Mouse (Mus musculus): ENCODE results near the gene Skap1. TPM values are rescaled to one million over a fixed set of nuclear protein-coding genes. Genes with fewer than 3 reads are reported as not detected.

Skap1 gene
- total RNA-seq, 2 experiments from 2014 or later: 3.8 to 5.2 TPM

GRCm38 (mm10) chr11:96619576-96619975, 155.2 kb downstream of the Skap1 start:
- ATAC-seq (ENCODE audit: poor library complexity, severe bottlenecking): no peak

- no peak for ATAC-seq (ENCODE audit: poor library complexity, severe bottlenecking)
Observed at GRCm38 (mm10) chr11:96620006-96620405, 155.6 kb downstream of the Skap1 start.

DNA sequence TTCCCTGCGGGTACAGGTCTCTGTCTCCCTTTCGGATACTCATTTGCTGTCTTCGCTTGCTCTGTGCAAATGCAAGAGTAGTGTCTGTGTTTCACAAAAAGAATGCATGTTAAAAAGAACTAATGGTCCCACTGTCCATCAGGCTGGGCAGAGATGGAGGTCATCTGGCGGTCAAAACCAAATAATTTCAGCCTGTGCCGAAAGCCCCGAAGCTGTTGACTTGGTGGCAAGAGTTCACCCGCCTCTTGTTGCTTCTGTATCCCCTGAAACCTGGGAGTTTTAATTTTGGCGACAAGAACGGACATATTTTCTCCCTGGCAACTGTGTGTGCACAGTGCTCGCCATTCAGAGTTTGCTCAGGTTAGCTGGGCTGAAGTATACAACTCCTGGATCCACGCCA, 156.3 kb downstream of the Skap1 start:
- ATAC-seq (ENCODE audit: poor library complexity, severe bottlenecking): no peak

DNA sequence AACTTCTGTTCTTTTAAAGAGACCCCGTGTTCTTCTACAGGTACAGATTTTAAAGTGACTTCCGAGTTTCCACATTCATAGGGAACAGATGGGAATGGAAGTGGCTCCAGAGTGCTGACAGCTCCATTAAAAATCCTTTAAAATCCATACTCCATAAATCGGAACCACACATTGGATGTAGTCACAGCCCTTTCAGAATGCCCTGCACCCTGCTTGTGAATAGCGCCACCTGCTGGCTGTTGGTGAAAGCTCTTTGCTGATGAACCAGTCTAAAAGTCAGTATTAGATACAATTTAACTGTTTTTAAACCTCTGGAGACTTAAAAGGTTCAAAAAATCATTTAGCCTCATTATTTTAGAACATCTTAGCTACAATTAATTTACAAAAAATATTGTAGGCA, 156.8 kb downstream of the Skap1 start:
- ATAC-seq (ENCODE audit: poor library complexity, severe bottlenecking): no peak

DNA sequence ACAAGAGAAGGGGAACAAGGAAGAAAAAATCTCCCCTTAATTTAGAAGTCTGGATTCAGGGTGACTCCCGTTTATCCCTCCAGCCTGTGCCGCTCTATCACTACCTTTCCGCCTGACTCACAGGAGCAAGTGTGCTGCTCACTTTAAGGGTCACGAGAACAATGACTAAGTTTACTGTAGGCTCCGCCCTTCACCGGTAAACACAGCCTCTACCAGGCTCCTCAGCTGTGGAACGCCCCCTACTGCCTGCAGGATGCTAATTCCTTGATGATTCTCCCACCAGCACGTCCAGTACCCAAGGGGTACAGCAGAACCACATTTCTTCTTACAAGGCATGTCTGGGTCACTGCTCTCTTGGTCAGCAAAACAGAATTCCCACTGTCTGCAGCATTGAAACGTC, 158.4 kb downstream of the Skap1 start:
- no peak for ATAC-seq (ENCODE audit: poor library complexity, severe bottlenecking)

GRCm38 (mm10) chr11:96624436-96624835, 160.0 kb downstream of the Skap1 start:
- no peak for ATAC-seq (ENCODE audit: poor library complexity, severe bottlenecking)

- ATAC-seq (ENCODE audit: poor library complexity, severe bottlenecking): no peak
Observed at GRCm38 (mm10) chr11:96629775-96630174, 165.4 kb downstream of the Skap1 start.

DNA sequence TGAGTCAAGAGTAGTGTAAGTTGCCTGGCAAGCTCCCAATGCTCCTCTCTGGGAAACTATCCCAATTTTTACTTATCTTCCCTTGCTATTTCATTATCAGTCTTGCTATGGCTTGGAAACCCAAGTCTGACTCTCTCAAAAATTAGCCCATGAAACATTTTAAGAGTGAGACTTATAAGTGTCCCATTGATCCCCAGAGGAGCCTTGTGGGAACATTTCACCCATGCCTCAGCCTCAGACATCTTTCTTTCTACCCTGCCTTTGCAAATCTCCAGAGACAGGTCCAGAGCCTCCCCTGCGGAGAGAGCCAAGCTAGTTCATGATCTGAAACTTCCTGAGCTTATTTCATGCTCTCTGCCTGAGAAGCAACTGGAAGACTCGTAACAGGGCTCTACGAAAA, 167.1 kb downstream of the Skap1 start:
- no peak for ATAC-seq (ENCODE audit: poor library complexity, severe bottlenecking)

DNA sequence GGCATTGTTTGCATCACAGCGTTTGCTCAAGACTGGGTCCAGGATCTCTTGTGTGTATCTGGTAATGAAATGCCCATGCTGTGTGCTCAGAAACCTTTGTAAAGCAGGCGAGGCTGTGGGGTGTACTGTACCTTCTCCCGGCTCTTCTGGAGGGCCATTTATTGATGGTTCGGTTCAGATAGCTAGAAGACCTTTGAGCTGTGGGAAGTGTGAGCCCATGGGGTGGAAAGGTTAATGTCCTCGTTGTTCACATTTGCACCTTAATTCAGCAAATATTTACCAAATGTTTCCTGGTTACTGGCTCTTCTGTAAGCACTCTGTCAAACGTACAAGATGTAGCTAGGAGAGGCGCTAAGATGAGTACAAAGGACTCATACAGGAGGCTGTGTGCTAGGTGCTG, 173.5 kb downstream of the Skap1 start:
- ATAC-seq (ENCODE audit: poor library complexity, severe bottlenecking): no peak

GRCm38 (mm10) chr11:96639805-96640204, 175.4 kb downstream of the Skap1 start:
- no peak for ATAC-seq (ENCODE audit: poor library complexity, severe bottlenecking)

DNA sequence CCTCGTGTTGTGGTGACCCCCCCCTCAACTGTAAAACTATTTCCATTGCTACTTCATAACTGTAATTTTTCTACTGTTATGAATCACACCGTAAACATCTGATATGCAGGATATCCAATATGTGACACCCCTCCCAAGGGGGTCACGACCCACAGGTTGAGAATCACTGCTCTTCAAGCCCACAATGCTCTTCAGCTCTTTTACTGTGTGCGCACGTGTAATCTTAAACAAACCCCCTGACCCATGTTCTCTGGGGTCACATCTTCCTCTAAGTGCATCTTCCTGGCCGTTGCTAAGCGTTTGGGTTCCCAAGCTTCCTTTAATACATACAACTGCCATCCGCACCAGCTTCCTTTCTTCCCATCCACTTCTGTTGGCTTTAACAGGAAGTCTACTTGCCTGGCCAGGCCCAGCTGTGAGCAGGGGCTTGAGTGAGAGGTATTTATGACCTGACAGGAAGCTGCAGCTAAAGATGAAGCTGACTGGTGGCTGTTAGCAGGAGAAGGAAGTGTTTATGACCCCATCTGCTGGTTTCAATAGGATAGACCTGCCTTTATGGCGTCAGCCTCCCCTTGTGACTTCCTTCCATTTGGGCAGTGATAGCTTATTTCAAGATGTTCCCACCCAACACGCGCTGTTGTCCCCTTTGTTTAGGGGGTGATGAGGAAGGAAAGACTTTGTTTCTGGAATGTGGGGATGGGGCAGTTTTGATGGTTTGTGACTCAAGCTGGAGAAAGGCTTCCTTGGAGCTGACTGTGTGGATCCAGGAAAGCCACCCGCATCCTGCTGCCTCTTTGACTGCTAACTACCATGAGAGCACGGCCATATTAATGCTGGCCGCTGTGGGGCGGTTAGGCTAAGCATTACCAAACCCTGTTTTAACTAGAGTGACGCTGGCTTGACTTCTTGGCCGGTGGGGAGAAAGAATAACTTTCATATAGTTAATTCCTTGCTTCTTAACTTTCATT, 178.1 kb downstream of the Skap1 start:
- ATAC-seq (ENCODE audit: poor library complexity, severe bottlenecking): peak; percentile 45; the same call in 1 of the 2 replicates

DNA sequence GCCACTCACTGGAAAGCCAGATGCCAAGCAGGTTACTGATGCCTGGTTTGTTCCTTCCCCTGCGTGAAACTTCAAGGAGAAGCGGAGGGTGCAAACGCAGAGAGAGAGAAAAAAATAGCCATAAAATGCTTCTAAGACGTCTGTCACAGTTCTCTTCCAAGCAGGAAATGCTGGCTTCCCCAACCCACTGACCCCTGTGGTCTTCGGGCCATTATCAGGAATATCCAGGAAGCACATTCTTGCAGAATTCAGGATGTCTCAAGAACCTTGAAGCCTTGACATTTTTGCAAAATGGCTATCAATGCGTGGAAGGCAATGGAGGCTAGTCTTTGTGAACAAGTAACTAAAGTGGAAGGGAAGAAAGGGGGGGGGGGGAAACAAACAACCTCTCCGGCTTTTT, 180.6 kb downstream of the Skap1 start:
- no peak for ATAC-seq (ENCODE audit: poor library complexity, severe bottlenecking)

GRCm38 (mm10) chr11:96645538-96646037, 181.2 kb downstream of the Skap1 start:
- no peak for ATAC-seq (ENCODE audit: poor library complexity, severe bottlenecking)

DNA sequence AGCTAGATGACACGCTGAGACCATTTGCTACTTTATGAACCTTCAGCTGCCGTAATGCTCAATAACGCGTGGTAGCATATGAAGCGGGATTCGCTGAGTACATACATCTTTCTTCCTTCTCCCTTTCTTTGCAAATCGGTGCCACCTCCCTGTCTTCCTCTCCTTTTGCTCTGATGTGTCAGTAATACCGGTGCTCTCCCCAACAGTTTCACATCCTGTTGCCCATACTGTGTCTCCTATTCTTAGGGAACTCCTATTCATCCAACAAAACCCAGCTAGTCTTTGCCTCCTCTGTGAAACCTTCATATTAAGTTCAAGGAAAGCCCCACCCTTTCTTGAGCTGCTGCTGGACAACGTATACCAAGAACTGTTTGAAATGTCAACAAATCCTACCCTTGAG, 187.5 kb downstream of the Skap1 start:
- ATAC-seq (ENCODE audit: poor library complexity, severe bottlenecking): no peak

DNA sequence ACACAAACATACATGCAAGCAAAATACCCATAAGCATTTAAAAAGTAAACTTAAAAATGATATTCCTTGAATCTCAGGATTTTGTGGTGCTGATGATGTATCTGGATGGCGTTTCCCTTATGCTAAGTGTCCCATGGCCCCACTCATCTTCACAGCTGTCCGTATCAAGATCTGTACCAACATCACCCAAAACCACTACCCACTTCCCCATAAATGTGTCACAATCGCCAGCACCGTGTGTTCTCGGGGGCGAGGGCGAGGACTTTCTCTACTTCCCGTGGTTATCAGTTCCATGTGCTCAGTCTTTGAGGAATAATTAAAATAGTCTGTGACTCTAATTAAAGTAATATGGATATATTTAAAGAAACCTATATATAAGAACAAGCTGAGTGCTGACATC, 189.5 kb downstream of the Skap1 start:
- peak; percentile 96 for ATAC-seq (ENCODE audit: poor library complexity, severe bottlenecking)

GRCm38 (mm10) chr11:96658420-96658819, 194.0 kb downstream of the Skap1 start:
- no peak for ATAC-seq (ENCODE audit: poor library complexity, severe bottlenecking)

DNA sequence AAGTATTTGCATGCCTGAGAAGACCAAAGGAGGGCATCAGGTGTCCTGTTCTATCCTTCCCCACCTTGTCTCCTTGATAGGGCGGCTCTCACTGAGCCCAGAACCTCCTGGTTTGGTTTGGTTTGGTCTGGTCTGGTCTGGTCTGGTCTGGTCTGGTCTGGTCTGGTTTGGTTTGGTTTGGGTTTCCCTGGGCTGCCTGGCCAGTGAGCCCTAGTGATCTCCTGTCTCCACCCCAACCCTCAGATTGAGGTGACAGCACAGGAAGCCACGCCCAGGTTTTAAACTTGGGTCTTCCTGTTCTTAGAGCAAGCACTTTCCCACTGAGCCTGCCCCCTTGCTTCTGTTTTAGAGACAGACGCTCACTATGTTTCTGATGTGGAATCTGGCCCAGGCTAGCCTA, 202.5 kb downstream of the Skap1 start:
- peak; percentile 84 for ATAC-seq (ENCODE audit: poor library complexity, severe bottlenecking)

- no peak for ATAC-seq (ENCODE audit: poor library complexity, severe bottlenecking)
Observed at GRCm38 (mm10) chr11:96668367-96668766, 204.0 kb downstream of the Skap1 start.

- peak; percentile 57 for ATAC-seq (ENCODE audit: poor library complexity, severe bottlenecking)
Observed at GRCm38 (mm10) chr11:96673792-96674191, 209.4 kb downstream of the Skap1 start.

GRCm38 (mm10) chr11:96674786-96675365, 210.5 kb downstream of the Skap1 start:
- ATAC-seq (ENCODE audit: poor library complexity, severe bottlenecking): no peak

GRCm38 (mm10) chr11:96678026-96678425, 213.6 kb downstream of the Skap1 start:
- no peak for ATAC-seq (ENCODE audit: poor library complexity, severe bottlenecking)

DNA sequence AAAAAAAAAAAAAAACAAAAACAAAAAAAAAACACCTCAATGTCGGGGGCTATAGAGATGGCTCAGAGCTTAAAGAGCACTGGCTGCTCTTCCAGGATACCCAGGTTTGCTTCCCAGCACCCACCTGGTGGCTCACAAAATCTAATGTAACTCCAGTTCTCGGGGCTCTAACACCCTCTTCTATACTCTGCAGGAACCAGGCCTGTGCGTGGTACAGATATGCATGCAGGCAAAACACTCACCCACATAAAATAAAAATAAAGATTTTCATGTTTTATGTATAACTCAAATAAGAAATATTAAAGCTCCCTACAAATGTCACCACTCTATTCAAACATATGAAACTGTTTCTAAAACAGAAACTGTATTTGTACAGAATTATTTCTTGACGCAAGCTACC, 214.6 kb downstream of the Skap1 start:
- no peak for ATAC-seq (ENCODE audit: poor library complexity, severe bottlenecking)

All from megakaryocyte, adult 5-6 weeks (primary cell).